Mouse (Mus musculus) erythroblast, embryonic 14.5 days (primary cell): Measurements from ENCODE around the gene Cdkal1.

ENCODE experiments used
- GATA1 ChIP-seq: IDR thresholded peaks from 2 replicates; pipeline ENCODE4 v1.6.1; 2012; ENCODE audit warnings: low read length, inconsistent platforms, mixed read lengths
- TAL1 ChIP-seq: IDR thresholded peaks from 3 replicates; pipeline ENCODE4 v1.6.1; 2012; ENCODE audit warnings: low read length, inconsistent platforms, mixed read lengths

GRCm38 (mm10) chr13:29806871-29807270, 48.6 kb downstream of the Cdkal1 start:
- TF ChIP-seq GATA1 (no peak), TAL1 (no peak)
